Mouse (Mus musculus) CH12.LX (cell line): ENCODE measurements around the gene Ube2ql1. TPM values are rescaled to one million over a fixed set of nuclear protein-coding genes. Genes with fewer than 3 reads are reported as not detected.

Source experiments
- DNase-seq: peaks from one replicate; pipeline ENCODE4 v3.0.0-alpha.2; 2013; ENCODE audit errors: extremely low read depth
- H3K27ac ChIP-seq: 2 replicates; pipeline ENCODE4 v1.5.1; 2012; ENCODE audit warnings: low read depth, mild to moderate bottlenecking, control low read depth, moderate library complexity; ENCODE audit not compliant: insufficient read depth
- H3K27me3 ChIP-seq: replicated peaks from 2 replicates; pipeline ENCODE3; 2012; ENCODE audit warnings: inconsistent platforms
- H3K36me3 ChIP-seq, 2 experiments: replicated peaks in 1 of 2; 2 replicates each; pipeline versions ENCODE3 to v1.6.1; 2012; ENCODE audit warnings: inconsistent platforms in 1 of 2, low read length in 1 of 2, mild to moderate bottlenecking in 1 of 2, mixed read lengths in 1 of 2, moderate library complexity in 1 of 2; ENCODE audit not compliant: control insufficient read depth in 1 of 2, insufficient read depth in 1 of 2
- H3K4me1 ChIP-seq, 2 experiments: 2 replicates each; pipeline ENCODE4 v1.6.1; 2012; ENCODE audit warnings: inconsistent platforms in 1 of 2, moderate library complexity in 1 of 2; ENCODE audit not compliant: insufficient read depth in 2 of 2, control insufficient read depth in 1 of 2
- H3K4me2 ChIP-seq: 2 replicates; pipeline ENCODE4 v1.6.1; 2012; ENCODE audit warnings: low read depth, mild to moderate bottlenecking, control low read depth; ENCODE audit not compliant: poor library complexity, insufficient read depth, severe bottlenecking
- H3K4me3 ChIP-seq, 3 experiments: fragments of 150-350 bp in 1 of 3; sonication (generic) in 1 of 3; replicated peaks in 1 of 3; 2 replicates each; pipeline versions ENCODE3 to v1.5.1; 2011 to 2012; ENCODE audit warnings: low read depth in 2 of 3, low read length in 2 of 3, mild to moderate bottlenecking in 2 of 3, moderate library complexity in 2 of 3, control low read depth in 1 of 3, improper control_type of control experiment in 1 of 3, inconsistent platforms in 1 of 3, mixed read lengths in 1 of 3; ENCODE audit not compliant: poor library complexity in 1 of 3
- H3K79me2 ChIP-seq: replicated peaks from 2 replicates; pipeline ENCODE4 v1.6.1; 2012; ENCODE audit warnings: mild to moderate bottlenecking, moderate library complexity; ENCODE audit not compliant: control insufficient read depth, poor library complexity, insufficient read depth, severe bottlenecking; ENCODE audit errors: extremely low read depth
- H3K9ac ChIP-seq: 2 replicates; pipeline ENCODE4 v1.6.1; 2012; ENCODE audit warnings: low read depth, mild to moderate bottlenecking, control low read depth, moderate library complexity; ENCODE audit not compliant: insufficient read depth
- H3K9me3 ChIP-seq: replicated peaks from 2 replicates; pipeline ENCODE3; 2012; ENCODE audit warnings: low read length, inconsistent platforms, mixed read lengths
- CHD1 ChIP-seq: IDR thresholded peaks from 2 replicates; pipeline ENCODE4 v1.6.1; 2012; ENCODE audit warnings: low read depth, low read length, improper control_type of control experiment, inconsistent platforms
- CTCF ChIP-seq, 2 experiments: IDR thresholded peaks in 1 of 2; conservative IDR thresholded peaks in 1 of 2; 2 replicates each; pipeline ENCODE4 v1.5.1; 2011 to 2012; ENCODE audit warnings: low read depth in 2 of 2, low read length in 2 of 2, improper control_type of control experiment in 1 of 2, inconsistent platforms in 1 of 2, mild to moderate bottlenecking in 1 of 2, moderate library complexity in 1 of 2
- E2F4 ChIP-seq: IDR thresholded peaks from 2 replicates; pipeline ENCODE4 v1.6.1; 2011; ENCODE audit warnings: low read depth, low read length, improper control_type of control experiment; ENCODE audit not compliant: insufficient replicate concordance
- EP300 ChIP-seq: IDR thresholded peaks from 2 replicates; pipeline ENCODE4 v1.6.1; 2011; ENCODE audit warnings: low read length, improper control_type of control experiment
- ETS1 ChIP-seq: conservative IDR thresholded peaks from 2 replicates; pipeline ENCODE4 v1.6.1; 2012; ENCODE audit warnings: low read depth, mild to moderate bottlenecking, inconsistent platforms, low read length, improper control_type of control experiment, moderate library complexity
- GABPA ChIP-seq: IDR thresholded peaks from 2 replicates; pipeline ENCODE4 v1.6.1; 2012; ENCODE audit warnings: low read depth, low read length, improper control_type of control experiment, inconsistent platforms; ENCODE audit not compliant: insufficient replicate concordance
- HCFC1 ChIP-seq: IDR thresholded peaks from 2 replicates; pipeline ENCODE4 v1.6.1; 2012; ENCODE audit warnings: low read depth, mild to moderate bottlenecking, inconsistent platforms, low read length, improper control_type of control experiment
- IRF4 ChIP-seq: IDR thresholded peaks from 2 replicates; pipeline ENCODE4 v1.6.1; 2014; ENCODE audit warnings: low read depth, mild to moderate bottlenecking, inconsistent platforms, low read length, improper control_type of control experiment
- JUND ChIP-seq: conservative IDR thresholded peaks from 2 replicates; pipeline ENCODE4 v1.6.1; 2011; ENCODE audit warnings: low read depth, low read length, improper control_type of control experiment
- MAFK ChIP-seq: IDR thresholded peaks from 2 replicates; pipeline ENCODE4 v1.6.1; 2011; ENCODE audit warnings: low read length, improper control_type of control experiment; ENCODE audit not compliant: insufficient replicate concordance
- MEF2A ChIP-seq: IDR thresholded peaks from 2 replicates; pipeline ENCODE4 v1.6.1; 2014; ENCODE audit warnings: low read depth, mild to moderate bottlenecking, inconsistent platforms, low read length, improper control_type of control experiment, borderline replicate concordance
- MXI1 ChIP-seq: IDR thresholded peaks from 2 replicates; pipeline ENCODE4 v1.6.1; 2011; ENCODE audit warnings: mild to moderate bottlenecking, low read depth, low read length, improper control_type of control experiment
- NELFE ChIP-seq: IDR thresholded peaks from 2 replicates; pipeline ENCODE4 v1.6.1; 2011; ENCODE audit warnings: low read depth, low read length, improper control_type of control experiment
- NRF1 ChIP-seq: IDR thresholded peaks from 2 replicates; pipeline ENCODE4 v1.6.1; 2014; ENCODE audit warnings: low read depth, mild to moderate bottlenecking, inconsistent platforms, low read length, improper control_type of control experiment, moderate library complexity
- PAX5 ChIP-seq: IDR thresholded peaks from 2 replicates; pipeline ENCODE4 v1.6.1; 2012; ENCODE audit warnings: low read length, inconsistent platforms, mixed read lengths
- POLR2AphosphoS2 ChIP-seq: IDR thresholded peaks from 2 replicates; pipeline ENCODE4 v1.6.1; 2011; ENCODE audit warnings: low read depth, low read length, improper control_type of control experiment
- RCOR1 ChIP-seq: conservative IDR thresholded peaks from 2 replicates; pipeline ENCODE4 v1.6.1; 2012; ENCODE audit warnings: low read depth, mild to moderate bottlenecking, inconsistent platforms, low read length, improper control_type of control experiment
- SIN3A ChIP-seq: IDR thresholded peaks from 2 replicates; pipeline ENCODE4 v1.6.1; 2012; ENCODE audit warnings: low read length, improper control_type of control experiment, inconsistent platforms
- TCF12 ChIP-seq: IDR thresholded peaks from 2 replicates; pipeline ENCODE4 v1.6.1; 2014; ENCODE audit warnings: low read depth, mild to moderate bottlenecking, inconsistent platforms, low read length, improper control_type of control experiment
- ZMIZ1 ChIP-seq: IDR thresholded peaks from 2 replicates; pipeline ENCODE4 v1.6.1; 2012; ENCODE audit warnings: low read depth, mild to moderate bottlenecking, inconsistent platforms, low read length, improper control_type of control experiment
- ZNF384 ChIP-seq: IDR thresholded peaks from 2 replicates; pipeline ENCODE4 v1.6.1; 2012; ENCODE audit warnings: low read depth, low read length, improper control_type of control experiment, inconsistent platforms
- dilution Hi-C: fragments of 300-500 bp; cut with MboI; formaldehyde crosslinking; loops from 2 replicates; pipeline ENCODE4 v1.14.3; 2020; ENCODE audit warnings: low sequenced_read_pairs; ENCODE audit not compliant: extremely low pct_unique_long_range_greater_than_20kb, extremely low pct_ligation_motif_present
- in situ Hi-C: fragments of 300-500 bp; cut with MboI; formaldehyde crosslinking; loops from 3 replicates; pipeline ENCODE4 v1.14.3; 2019; ENCODE audit warnings: low sequenced_read_pairs, low pct_ligation_motif_present, low pct_unique_long_range_greater_than_20kb, mixed read lengths
- polyA plus RNA-seq: library from polyadenylated mRNA; unstranded; fragments of >175 nt; gene quantifications from 2 replicates; pipeline ENCODE4 v1.2.1, GENCODE M21; 2012; ENCODE audit warnings: low read depth; ENCODE audit not compliant: insufficient read length
- total RNA-seq, 2 experiments: library from RNA; depleted of rRNA; stranded (reverse); fragments of 300-350 nt in 1 of 2; fragments of >200 nt in 1 of 2; gene quantifications; 2 replicates each; pipeline ENCODE4 v1.2.3; 2012 to 2014

The Ube2ql1 gene
- total and polyA plus RNA-seq, 3 experiments, result not detected

GRCm38 (mm10) chr13:69761393-69761792, 21.7 kb upstream of the Ube2ql1 start:
- in situ Hi-C loops, result no loop called here
- peaks cover 17% of the 10 kb centered on the region for H3K27me3 ChIP-seq
- DNase-seq, result no peak
- H3K9ac ChIP-seq, result no peak overlapping the region
- dilution Hi-C loops, result no loop called here
- H3K79me2 ChIP-seq, result no peaks in the 10 kb centered on the region
- TF ChIP-seq MEF2A (no peak), HCFC1 (no peak)
- no peaks in the 10 kb centered on the region for H3K4me1 ChIP-seq
- no peaks in the 10 kb centered on the region for H3K36me3 ChIP-seq
- no peak overlapping the region for H3K27ac ChIP-seq
- H3K4me3 ChIP-seq, result no peak overlapping the region
- H3K4me2 ChIP-seq, result no peak overlapping the region
- peaks cover 6% of the 10 kb centered on the region for H3K9me3 ChIP-seq

- H3K27ac ChIP-seq, result no peak overlapping the region
- no peak for DNase-seq
- no peaks in the 10 kb centered on the region for H3K79me2 ChIP-seq
- H3K9me3 ChIP-seq, result no peaks in the 10 kb centered on the region
- H3K4me2 ChIP-seq, result no peak overlapping the region
- H3K27me3 ChIP-seq, result peaks cover 24% of the 10 kb centered on the region
- no peaks in the 10 kb centered on the region for H3K36me3 ChIP-seq
- dilution Hi-C loops (no loop called here), in situ Hi-C loops (no loop called here)
- TF ChIP-seq MXI1, result no peak
- no peak for TF ChIP-seq PAX5
- no peak for TF ChIP-seq EP300
- no peak for TF ChIP-seq IRF4
- no peak for TF ChIP-seq ETS1
- no peak for TF ChIP-seq JUND
- no peak for TF ChIP-seq TCF12
- no peak for TF ChIP-seq NRF1
- no peak for TF ChIP-seq CTCF (conservative IDR thresholded peaks at IDR 0.05 in 1 of 2, IDR thresholded peaks at IDR 0.05 in 1 of 2; ENCODE audit: low read depth in 2 of 2, low read length in 2 of 2)
- TF ChIP-seq MAFK, result no peak
- no peak for TF ChIP-seq ZNF384
- no peak for TF ChIP-seq E2F4
- no peak for TF ChIP-seq CHD1
- TF ChIP-seq POLR2AphosphoS2, result no peak
- no peak for TF ChIP-seq GABPA
- TF ChIP-seq ZMIZ1, result no peak
- no peak for TF ChIP-seq SIN3A
- no peak for TF ChIP-seq RCOR1
- TF ChIP-seq NELFE, result no peak
- H3K4me1 ChIP-seq, result no peaks in the 10 kb centered on the region
- H3K9ac ChIP-seq, result no peak overlapping the region
- H3K4me3 ChIP-seq, result no peak overlapping the region
Observed at GRCm38 (mm10) chr13:69758979-69759378, 19.3 kb upstream of the Ube2ql1 start.
